Mouse (Mus musculus) heart, postnatal 0 days (tissue): ENCODE results near the gene Inpp5b.

Experiments used
- CTCF ChIP-seq: IDR thresholded peaks from 2 replicates; pipeline ENCODE4 v1.5.1; 2016; ENCODE audit warnings: antibody characterized with exemption, control low read depth, low read depth
- EP300 ChIP-seq: IDR thresholded peaks from 2 replicates; pipeline ENCODE4 v1.6.1; 2016; ENCODE audit warnings: antibody characterized with exemption, low read depth

GRCm38 (mm10) chr4:124703881-124704796 is 37.5 kb upstream of the Inpp5b start:
- no peak for TF ChIP-seq EP300
- TF ChIP-seq CTCF, result no peak
